In the genomic region with DNA sequence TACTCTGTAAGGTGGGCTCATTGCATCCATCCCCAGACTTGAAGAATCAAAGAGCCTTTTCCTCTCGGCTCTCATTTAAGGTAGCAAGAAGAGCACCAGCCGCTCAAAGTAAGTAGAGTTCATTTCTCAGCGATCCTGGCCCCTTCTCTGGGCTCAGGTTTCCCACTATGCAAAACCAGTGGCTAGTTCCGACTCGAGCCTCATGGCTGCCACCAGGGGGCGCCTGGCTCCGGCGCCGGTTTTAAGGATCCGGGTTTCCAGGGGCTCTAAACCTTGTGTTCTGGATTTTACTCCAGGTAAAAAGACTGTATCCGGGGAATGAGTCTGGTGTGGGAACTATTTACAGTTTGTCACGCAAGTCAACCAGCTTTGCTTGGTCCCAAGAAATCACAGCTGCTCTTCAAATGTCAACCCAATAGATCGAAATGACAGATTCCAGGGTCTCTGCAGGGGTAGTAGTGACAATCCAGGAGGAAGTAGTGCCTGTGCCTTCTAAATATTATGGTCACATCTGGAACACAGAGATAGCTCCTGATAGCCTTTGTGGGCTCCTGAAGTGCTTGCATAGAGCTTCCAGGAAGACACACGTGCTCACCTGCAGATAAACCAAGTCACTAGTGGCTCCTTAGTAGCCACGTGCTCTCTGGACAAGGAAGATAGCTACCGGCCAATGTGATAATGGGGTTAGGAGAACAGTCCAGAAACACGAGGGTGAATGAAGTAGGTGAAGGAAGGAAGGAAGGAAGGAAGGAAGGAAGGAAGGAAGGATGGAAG, we compare ENCODE assay signal across 8 mouse cellular contexts. TPM values are rescaled to one million over a fixed set of nuclear protein-coding genes. Genes with fewer than 3 reads are reported as not detected.
DNase-seq lines count a peak whose midpoint lies in the region; ATAC-seq and TF ChIP-seq lines count a peak whose summit lies in the region.

No protein-coding gene starts in this region.

- WGBS in intestine, postnatal 0 days, result 18% methylated on average over 17 of the region's 17 CpGs
- WGBS in liver, embryonic 14.5 days (ENCODE audit: insufficient replicate concordance), result 3% methylated on average over 17 of the region's 17 CpGs

- ATAC-seq in intestine, postnatal 0 days, result no peak
- peak; percentile 54 for ATAC-seq in liver, embryonic 14.5 days (ENCODE audit: insufficient read depth)

- no peak overlapping the region for H3K4me3 ChIP-seq in intestine, postnatal 0 days (ENCODE audit: low read depth, low read length)
- no peak overlapping the region for H3K4me3 ChIP-seq in liver, embryonic 14.5 days (ENCODE audit: insufficient read depth in 1 of 2, low read depth in 2 of 2, low read length in 2 of 2)

- peak; percentile 87 for TF ChIP-seq CTCF in intestine, postnatal 0 days (IDR thresholded peaks at IDR 0.05; ENCODE audit: low read depth)
- peak; percentile 93 for TF ChIP-seq CTCF in liver, embryonic 14.5 days (IDR thresholded peaks at IDR 0.05; ENCODE audit: low read depth)

- peaks cover 48% of the 10 kb centered on the region for H3K27me3 ChIP-seq in intestine, postnatal 0 days (replicated peaks; ENCODE audit: control insufficient read depth, insufficient read depth, low read length)
- peaks cover 48% of the 10 kb centered on the region for H3K27me3 ChIP-seq in liver, embryonic 14.5 days (ENCODE audit: control insufficient read depth, insufficient read depth, low read length)

- DNase-seq in cerebellum, adult 11 months, result peak; percentile 57
- no peak for DNase-seq in cerebellum, adult 11-12 months
- DNase-seq in B cell, adult 2 months, result peak; percentile 74 to 75
- DNase-seq in brain, adult 2 months (ENCODE audit: low read depth, low spot score), result peak; percentile 69
- DNase-seq in forelimb bud, embryonic 11.5 days (ENCODE audit: low read depth, low spot score), result peak; percentile 86
- no peak for DNase-seq in liver, embryonic 14.5 days (ENCODE audit: low read depth in 3 of 3, low spot score in 3 of 3)
- DNase-seq in right cerebral cortex, postnatal 4 days, result peak; percentile 82

- H3K9me3 ChIP-seq in intestine, postnatal 0 days (ENCODE audit: control insufficient read depth), result no peaks in the 10 kb centered on the region
- no peaks in the 10 kb centered on the region for H3K9me3 ChIP-seq in liver, embryonic 14.5 days (ENCODE audit: control insufficient read depth, low read length)

- TF ChIP-seq EP300 in liver, embryonic 14.5 days (IDR thresholded peaks at IDR 0.05; ENCODE audit: low read depth), result no peak

- no peaks in the 10 kb centered on the region for H3K36me3 ChIP-seq in intestine, postnatal 0 days (ENCODE audit: control insufficient read depth, insufficient read depth)
- H3K36me3 ChIP-seq in liver, embryonic 14.5 days (replicated peaks; ENCODE audit: control insufficient read depth, insufficient read depth, low read depth), result no peaks in the 10 kb centered on the region

- H3K4me2 ChIP-seq in intestine, postnatal 0 days (replicated peaks; ENCODE audit: low read depth), result no peak overlapping the region; the same call in 1 of the 2 replicates
- H3K4me2 ChIP-seq in liver, embryonic 14.5 days (ENCODE audit: low read depth), result no peak overlapping the region

- H3K27ac ChIP-seq in intestine, postnatal 0 days (ENCODE audit: low read depth, low read length), result no peak overlapping the region
- no peak overlapping the region for H3K27ac ChIP-seq in liver, embryonic 14.5 days

- no peaks in the 10 kb centered on the region for H3K4me1 ChIP-seq in intestine, postnatal 0 days (replicated peaks; ENCODE audit: control insufficient read depth, insufficient read depth, low read length)
- H3K4me1 ChIP-seq in liver, embryonic 14.5 days (replicated peaks; ENCODE audit: control insufficient read depth in 2 of 2, insufficient read depth in 2 of 2, low read length in 1 of 2), result peaks cover 7 to 14% of the 10 kb centered on the region in 2 experiments

- H3K9ac ChIP-seq in intestine, postnatal 0 days (ENCODE audit: low read depth, low read length), result no peak overlapping the region
- H3K9ac ChIP-seq in liver, embryonic 14.5 days (replicated peaks), result no peak overlapping the region

RNA-seq across cellular contexts. Expression of gene Ppy, which starts 1.6 kb away (rescaled TPM):
- 1.2 and 3.4 TPM in 2 replicates for polyA plus RNA-seq in intestine, postnatal 0 days (2015; fragmentation: Nextera tagmentation; extraction: Ambion mirVana)
- not detected in 2 replicates for polyA plus RNA-seq in liver, embryonic 14.5 days (2012; rRNA removed)
- not detected in 2 replicates for polyA plus RNA-seq in liver, embryonic 14.5 days (2014; fragmentation: Nextera tagmentation; extraction: Ambion mirVana)

RNA-seq across cellular contexts. Expression of gene Pyy, which starts 5.0 kb away (rescaled TPM):
- polyA plus RNA-seq in intestine, postnatal 0 days (2015; fragmentation: Nextera tagmentation; extraction: Ambion mirVana), result 181 and 192 TPM in 2 replicates
- 0.22 and 0.57 TPM in 2 replicates for polyA plus RNA-seq in liver, embryonic 14.5 days (2012; rRNA removed)
- not detected in 2 replicates for polyA plus RNA-seq in liver, embryonic 14.5 days (2014; fragmentation: Nextera tagmentation; extraction: Ambion mirVana)

RNA-seq across cellular contexts. Expression of gene Mpp2, which starts 14.4 kb away (rescaled TPM):
- polyA plus RNA-seq in intestine, postnatal 0 days (2015; fragmentation: Nextera tagmentation; extraction: Ambion mirVana), result 1.7 and 2.2 TPM in 2 replicates
- polyA plus RNA-seq in liver, embryonic 14.5 days (2012; rRNA removed), result 11.9 and 13.1 TPM in 2 replicates
- polyA plus RNA-seq in liver, embryonic 14.5 days (2014; fragmentation: Nextera tagmentation; extraction: Ambion mirVana), result 7.4 and 10.6 TPM in 2 replicates

RNA-seq across cellular contexts. Expression of gene Nags, which starts 42.6 kb away (rescaled TPM):
- polyA plus RNA-seq in intestine, postnatal 0 days (2015; fragmentation: Nextera tagmentation; extraction: Ambion mirVana), result 37.9 and 40.4 TPM in 2 replicates
- polyA plus RNA-seq in liver, embryonic 14.5 days (2012; rRNA removed), result 10.1 and 11.3 TPM in 2 replicates
- polyA plus RNA-seq in liver, embryonic 14.5 days (2014; fragmentation: Nextera tagmentation; extraction: Ambion mirVana), result 7.2 and 7.5 TPM in 2 replicates

RNA-seq across cellular contexts. Expression of gene Tmem101, which starts 53.5 kb away (rescaled TPM):
- 10.9 and 11.4 TPM in 2 replicates for polyA plus RNA-seq in intestine, postnatal 0 days (2015; fragmentation: Nextera tagmentation; extraction: Ambion mirVana)
- 8.9 and 9.2 TPM in 2 replicates for polyA plus RNA-seq in liver, embryonic 14.5 days (2012; rRNA removed)
- 7.8 and 8.5 TPM in 2 replicates for polyA plus RNA-seq in liver, embryonic 14.5 days (2014; fragmentation: Nextera tagmentation; extraction: Ambion mirVana)

Comparison
In these comparisons a context has a peak if more than half of its experiments do, and no peak if none do; other contexts are left out.
1. DNase-seq: peak in cerebellum, adult 11 months (single experiment), B cell, adult 2 months (2 of 2), brain, adult 2 months (single experiment), forelimb bud, embryonic 11.5 days (single experiment) and right cerebral cortex, postnatal 4 days (single experiment); none in cerebellum, adult 11-12 months (single experiment) and liver, embryonic 14.5 days (0 of 3).
2. RNA of gene Pyy, which starts 5.0 kb away (polyA plus RNA-seq): 181 to 192 TPM in intestine, postnatal 0 days; 0.22 to 0.57 TPM in liver, embryonic 14.5 days; every median in the first group is over 100 times any median in the second.